Comparison of ENCODE assay signal across 7 mouse cellular contexts in genomic region chr15:101224977-101225376, GRCm38 (mm10). TPM values are rescaled to one million over a fixed set of nuclear protein-coding genes. Genes with fewer than 3 reads are reported as not detected.
DNase-seq lines count a peak whose midpoint lies in the region; ATAC-seq lines count a peak whose summit lies in the region.

No protein-coding gene starts in this region.

- peaks cover 5% of the 10 kb centered on the region for H3K4me1 ChIP-seq in brown adipose tissue, adult 24 weeks (ENCODE audit: control insufficient read depth, insufficient read depth, insufficient read length, low read length)
- peaks cover 15% of the 10 kb centered on the region for H3K4me1 ChIP-seq in hindbrain, embryonic 11.5 days (replicated peaks; ENCODE audit: control insufficient read depth, insufficient read depth, low read length)
- peaks cover 13% of the 10 kb centered on the region for H3K4me1 ChIP-seq in liver, embryonic 11.5 days (replicated peaks; ENCODE audit: control insufficient read depth, insufficient read depth, low read length)
- peaks cover 48% of the 10 kb centered on the region for H3K4me1 ChIP-seq in neural tube, embryonic 12.5 days

- ATAC-seq in CD4-positive, CD25-positive, alpha-beta regulatory T cell, adult 4 months: peak; percentile 50
- no peak for ATAC-seq in hindbrain, embryonic 11.5 days (ENCODE audit: low FRiP score)
- no peak for ATAC-seq in liver, embryonic 11.5 days (replicated peaks; ENCODE audit: low FRiP score)
- no peak for ATAC-seq in neural tube, embryonic 12.5 days (ENCODE audit: low FRiP score, low read depth)

- no peaks in the 10 kb centered on the region for H3K36me3 ChIP-seq in hindbrain, embryonic 11.5 days (ENCODE audit: control insufficient read depth, insufficient read depth, low read length)
- no peaks in the 10 kb centered on the region for H3K36me3 ChIP-seq in liver, embryonic 11.5 days (ENCODE audit: control insufficient read depth, insufficient read depth, low read length)
- H3K36me3 ChIP-seq in neural tube, embryonic 12.5 days: peaks cover 9% of the 10 kb centered on the region; the same call in 1 of the 2 replicates

- H3K4me2 ChIP-seq in hindbrain, embryonic 11.5 days (replicated peaks; ENCODE audit: low read depth, low read length): peak overlapping the region; percentile 98
- H3K4me2 ChIP-seq in liver, embryonic 11.5 days: peak overlapping the region; percentile 79
- peak overlapping the region; percentile 93 for H3K4me2 ChIP-seq in neural tube, embryonic 12.5 days (replicated peaks)

- H3K27me3 ChIP-seq in hindbrain, embryonic 11.5 days (ENCODE audit: control insufficient read depth, insufficient read depth, low read length): peaks cover 3% of the 10 kb centered on the region; the same call in 1 of the 2 replicates
- H3K27me3 ChIP-seq in liver, embryonic 11.5 days (replicated peaks; ENCODE audit: control insufficient read depth, insufficient read depth, low read length): peaks cover 49% of the 10 kb centered on the region
- peaks cover 19% of the 10 kb centered on the region for H3K27me3 ChIP-seq in neural tube, embryonic 12.5 days (replicated peaks)

- no peaks in the 10 kb centered on the region for H3K9me3 ChIP-seq in hindbrain, embryonic 11.5 days (ENCODE audit: control insufficient read depth, low read length)
- H3K9me3 ChIP-seq in liver, embryonic 11.5 days (ENCODE audit: control insufficient read depth, low read length): no peaks in the 10 kb centered on the region
- no peaks in the 10 kb centered on the region for H3K9me3 ChIP-seq in neural tube, embryonic 12.5 days

- DNase-seq in hindbrain, embryonic 11.5 days (ENCODE audit: low spot score): peak; percentile 43
- no peak for DNase-seq in liver, embryonic 11.5 days (ENCODE audit: low spot score)
- no peak for DNase-seq in frontal cortex, adult 2 months (ENCODE audit: extremely low spot score in 1 of 2, low spot score in 1 of 2)
- DNase-seq in spleen, adult 12 weeks (ENCODE audit: low spot score): no peak

- peak overlapping the region; percentile 94 for H3K27ac ChIP-seq in brown adipose tissue, adult 24 weeks (replicated peaks; ENCODE audit: low read depth, low read length)
- 0 out of 2 replicates have a peak overlapping the region, but pooled peaks have one; percentile 33 for H3K27ac ChIP-seq in hindbrain, embryonic 11.5 days (ENCODE audit: low read depth, low read length)
- H3K27ac ChIP-seq in liver, embryonic 11.5 days (ENCODE audit: low read depth, low read length): no peak overlapping the region
- no peak overlapping the region; the same call in 1 of the 2 replicates for H3K27ac ChIP-seq in neural tube, embryonic 12.5 days

- peak overlapping the region; percentile 84; the same call in 1 of the 2 replicates for H3K9ac ChIP-seq in hindbrain, embryonic 11.5 days (ENCODE audit: low read depth, low read length)
- peak overlapping the region; percentile 59; the same call in 1 of the 2 replicates for H3K9ac ChIP-seq in liver, embryonic 11.5 days (ENCODE audit: low read depth, low read length)
- peak overlapping the region; percentile 84 for H3K9ac ChIP-seq in neural tube, embryonic 12.5 days

- 3% methylated on average over 14 of the region's 14 CpGs for WGBS in hindbrain, embryonic 11.5 days
- 8% methylated on average over 14 of the region's 14 CpGs for WGBS in liver, embryonic 11.5 days
- 3% methylated on average over 14 of the region's 14 CpGs for WGBS in neural tube, embryonic 12.5 days

- peak overlapping the region; percentile 87 for H3K4me3 ChIP-seq in brown adipose tissue, adult 24 weeks (ENCODE audit: insufficient read depth, low read depth, low read length)
- peak overlapping the region; percentile 74 for H3K4me3 ChIP-seq in hindbrain, embryonic 11.5 days (ENCODE audit: low read depth, low read length)
- H3K4me3 ChIP-seq in liver, embryonic 11.5 days (ENCODE audit: low read depth, low read length): peak overlapping the region; percentile 65
- H3K4me3 ChIP-seq in neural tube, embryonic 12.5 days: peak overlapping the region; percentile 69

RNA-seq across cellular contexts. Expression of gene Grasp, which starts 1.0 kb away (rescaled TPM):
- polyA plus RNA-seq in CD4-positive, CD25-positive, alpha-beta regulatory T cell, adult 4 months (2017; shearing (Covaris generic)): under 1 TPM in 1 of 2 experiments, not detected in 1; 0.47 TPM
- 1.7 and 3.7 TPM in 2 replicates for polyA plus RNA-seq in brown adipose tissue, adult 24 weeks (2012; ENCODE audit: insufficient read depth, insufficient read length, missing spikeins)
- polyA plus RNA-seq in hindbrain, embryonic 11.5 days (2014; fragmentation: Nextera tagmentation; extraction: Ambion mirVana): 4.5 and 5.0 TPM in 2 replicates
- polyA plus RNA-seq in liver, embryonic 11.5 days (2014; fragmentation: Nextera tagmentation; extraction: Ambion mirVana): 1.5 and 1.7 TPM in 2 replicates
- polyA plus RNA-seq in neural tube, embryonic 12.5 days (2016; fragmentation: Nextera tagmentation; extraction: Ambion mirVana): 9.2 and 13.8 TPM in 2 replicates
- 43.9 and 53.5 TPM in 2 replicates for polyA plus RNA-seq in frontal cortex, adult 2 months (2012; rRNA removed)

RNA-seq across cellular contexts. Expression of gene Nr4a1, which starts 29.1 kb away (rescaled TPM):
- polyA plus RNA-seq in CD4-positive, CD25-positive, alpha-beta regulatory T cell, adult 4 months (2017; shearing (Covaris generic)): 100 to 1,000 TPM in 1 of 2 experiments, 10 to 100 TPM in 1; 57.3 to 120 TPM
- 20.8 and 136 TPM in 2 replicates for polyA plus RNA-seq in brown adipose tissue, adult 24 weeks (2012; ENCODE audit: insufficient read depth, insufficient read length, missing spikeins)
- polyA plus RNA-seq in hindbrain, embryonic 11.5 days (2014; fragmentation: Nextera tagmentation; extraction: Ambion mirVana): 2.2 and 2.9 TPM in 2 replicates
- polyA plus RNA-seq in liver, embryonic 11.5 days (2014; fragmentation: Nextera tagmentation; extraction: Ambion mirVana): 1.8 and 2.4 TPM in 2 replicates
- 6.8 and 7.5 TPM in 2 replicates for polyA plus RNA-seq in neural tube, embryonic 12.5 days (2016; fragmentation: Nextera tagmentation; extraction: Ambion mirVana)
- polyA plus RNA-seq in frontal cortex, adult 2 months (2012; rRNA removed): 80.9 and 169 TPM in 2 replicates

RNA-seq across cellular contexts. Expression of gene Acvr1b, which starts 51.1 kb away (rescaled TPM):
- 1 to 10 TPM; 4.0 to 5.4 TPM for polyA plus RNA-seq in CD4-positive, CD25-positive, alpha-beta regulatory T cell, adult 4 months (2017; shearing (Covaris generic))
- polyA plus RNA-seq in brown adipose tissue, adult 24 weeks (2012; ENCODE audit: insufficient read depth, insufficient read length, missing spikeins): 3.1 and 3.2 TPM in 2 replicates
- polyA plus RNA-seq in hindbrain, embryonic 11.5 days (2014; fragmentation: Nextera tagmentation; extraction: Ambion mirVana): 16.2 and 17.1 TPM in 2 replicates
- 4.2 and 4.4 TPM in 2 replicates for polyA plus RNA-seq in liver, embryonic 11.5 days (2014; fragmentation: Nextera tagmentation; extraction: Ambion mirVana)
- polyA plus RNA-seq in neural tube, embryonic 12.5 days (2016; fragmentation: Nextera tagmentation; extraction: Ambion mirVana): 15.9 and 17.6 TPM in 2 replicates
- polyA plus RNA-seq in frontal cortex, adult 2 months (2012; rRNA removed): 68.4 and 68.6 TPM in 2 replicates

RNA-seq across cellular contexts. Expression of gene Atg101, which starts 59.1 kb away (rescaled TPM):
- 10 to 100 TPM; 67.8 to 79.0 TPM for polyA plus RNA-seq in CD4-positive, CD25-positive, alpha-beta regulatory T cell, adult 4 months (2017; shearing (Covaris generic))
- 34.8 and 38.0 TPM in 2 replicates for polyA plus RNA-seq in brown adipose tissue, adult 24 weeks (2012; ENCODE audit: insufficient read depth, insufficient read length, missing spikeins)
- polyA plus RNA-seq in hindbrain, embryonic 11.5 days (2014; fragmentation: Nextera tagmentation; extraction: Ambion mirVana): 66.5 and 69.6 TPM in 2 replicates
- 52.6 and 54.9 TPM in 2 replicates for polyA plus RNA-seq in liver, embryonic 11.5 days (2014; fragmentation: Nextera tagmentation; extraction: Ambion mirVana)
- polyA plus RNA-seq in neural tube, embryonic 12.5 days (2016; fragmentation: Nextera tagmentation; extraction: Ambion mirVana): 74.0 and 80.4 TPM in 2 replicates
- 50.2 and 58.3 TPM in 2 replicates for polyA plus RNA-seq in frontal cortex, adult 2 months (2012; rRNA removed)

Comparison
In these comparisons a context has a peak if more than half of its experiments do, and no peak if none do; other contexts are left out.
1. H3K27ac ChIP-seq: peak in brown adipose tissue, adult 24 weeks (single experiment) and hindbrain, embryonic 11.5 days (single experiment); none in liver, embryonic 11.5 days (single experiment) and neural tube, embryonic 12.5 days (single experiment).
2. Peak in every context shown above with its lines, with median percentiles within 50 percentile points of each other: H3K4me3 ChIP-seq, H3K4me2 ChIP-seq and H3K9ac ChIP-seq.